Mouse (Mus musculus) E14TG2a.4 (cell line): ENCODE data around the gene Nxn.

ENCODE experiments used
- CTCF ChIP-seq: conservative IDR thresholded peaks from 2 replicates; pipeline ENCODE4 v1.5.1; 2014; ENCODE audit warnings: low read length
- NANOG ChIP-seq: IDR thresholded peaks from 2 replicates; pipeline ENCODE4 v1.6.1; 2014; ENCODE audit warnings: borderline replicate concordance, low read length, mixed read lengths
- POU5F1 ChIP-seq: IDR thresholded peaks from 2 replicates; pipeline ENCODE4 v1.6.1; 2014; ENCODE audit warnings: low read length, borderline replicate concordance

DNA sequence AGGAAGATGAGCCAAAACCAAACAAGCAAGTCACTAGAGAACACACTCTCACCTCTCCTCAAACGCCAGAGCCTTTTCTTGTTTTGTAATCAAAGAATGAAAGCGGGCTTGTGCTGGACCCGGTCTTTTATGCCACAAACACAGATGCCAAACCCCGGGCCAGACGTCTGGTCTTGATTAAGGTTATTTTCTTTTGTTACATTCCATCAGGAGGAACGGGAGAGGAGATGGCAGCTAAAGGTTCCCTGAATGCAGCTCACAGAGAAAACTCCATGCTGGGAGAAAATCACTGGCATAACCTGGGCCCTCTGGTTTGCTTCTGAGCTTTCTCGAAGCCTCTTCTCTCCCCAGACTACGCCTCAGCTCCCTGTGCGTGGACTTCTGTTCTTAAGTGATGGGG, 55.9 kb downstream of the Nxn start:
- TF ChIP-seq CTCF (no peak), NANOG (no peak), POU5F1 (no peak)
